Mouse (Mus musculus) megakaryocyte, embryonic 14.5 days (primary cell): ENCODE results near the gene Cd6.

ENCODE experiments used
- FLI1 ChIP-seq: IDR thresholded peaks from 2 replicates; pipeline ENCODE4 v1.6.1; 2012; ENCODE audit warnings: low read length, inconsistent platforms, mixed read lengths
- GATA1 ChIP-seq: IDR thresholded peaks from 3 replicates; pipeline ENCODE4 v1.6.1; 2012; ENCODE audit warnings: mixed read lengths, low read length, inconsistent platforms, borderline replicate concordance

GRCm38 (mm10) chr19:10767631-10768030 is 62.2 kb downstream of the Cd6 start:
- TF ChIP-seq GATA1: no peak
- no peak for TF ChIP-seq FLI1
